Comparison of ENCODE assay signal across 9 mouse cellular contexts in the genomic region with DNA sequence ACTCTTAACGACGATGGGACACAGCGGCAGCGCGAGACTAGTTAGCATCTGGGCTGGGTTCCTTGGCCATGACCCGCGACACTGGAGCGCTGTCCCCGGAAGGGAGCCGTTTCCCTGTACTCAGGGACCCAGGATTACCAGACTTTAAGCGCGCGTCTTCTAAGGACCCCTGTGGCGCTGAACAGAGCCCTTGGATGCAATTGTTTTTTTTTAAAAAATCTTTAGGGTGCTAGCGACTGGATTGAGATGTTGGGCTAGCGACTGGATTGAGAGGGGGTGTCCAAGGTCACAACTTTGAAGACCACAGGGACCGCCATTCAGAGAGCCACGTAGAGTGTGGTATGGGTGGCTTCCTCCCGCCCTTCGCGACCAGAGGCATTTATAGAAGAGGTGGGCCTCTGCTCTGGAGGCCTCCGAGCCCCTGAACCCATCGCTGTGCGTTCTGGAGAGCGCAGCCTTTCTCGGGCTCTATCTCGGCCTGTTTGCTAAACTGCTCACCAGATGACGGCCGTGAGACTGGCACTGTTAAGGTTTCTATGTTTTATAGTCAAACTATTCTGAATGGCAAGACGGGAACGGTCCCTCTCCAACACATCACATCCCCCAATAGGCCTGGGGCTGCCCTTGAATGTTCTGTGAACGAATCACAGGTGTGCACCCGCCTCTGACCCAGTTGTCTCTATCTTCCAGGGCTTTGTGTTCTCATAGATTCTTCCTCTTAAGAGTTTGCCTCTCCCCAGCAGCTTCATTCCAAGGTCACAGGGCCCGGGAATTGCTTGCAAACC. TPM values are rescaled to one million over a fixed set of nuclear protein-coding genes. Genes with fewer than 3 reads are reported as not detected.
DNase-seq lines count a peak whose midpoint lies in the region; ATAC-seq and TF ChIP-seq lines count a peak whose summit lies in the region.
"Had no signal": no experiment of that assay in that cellular context is flagged by ENCODE, and none has a peak within 500 bp of the region (broad histone marks: within the 10 kb centered on the region; RNA-seq: fewer than 3 reads in every experiment).

No protein-coding gene starts in this region.

- peaks cover 3% of the 10 kb centered on the region; the same call in 1 of the 2 replicates for H3K9me3 ChIP-seq in kidney, embryonic 14.5 days (ENCODE audit: control insufficient read depth, low read length)
- H3K9me3 ChIP-seq in forebrain, embryonic 12.5 days, result peaks cover 6% of the 10 kb centered on the region; the same call in 1 of the 2 replicates
- no peaks in the 10 kb centered on the region for H3K9me3 ChIP-seq in limb, embryonic 15.5 days
- H3K9me3 ChIP-seq in stomach, embryonic 14.5 days (ENCODE audit: control insufficient read depth, low read depth, low read length), result 0 out of 2 replicates have a peak, but pooled peaks cover 3% of the 10 kb centered on the region

- H3K4me2 ChIP-seq in kidney, embryonic 14.5 days (replicated peaks; ENCODE audit: low read depth, low read length), result peak overlapping the region; percentile 94
- peak overlapping the region; percentile 97 for H3K4me2 ChIP-seq in forebrain, embryonic 12.5 days
- peak overlapping the region; percentile 97 for H3K4me2 ChIP-seq in limb, embryonic 15.5 days
- peak overlapping the region; percentile 55 for H3K4me2 ChIP-seq in stomach, embryonic 14.5 days (replicated peaks; ENCODE audit: low read depth, low read length)

- no peak for TF ChIP-seq CTCF in bone marrow, adult 2 months (IDR thresholded peaks at IDR 0.05; ENCODE audit: control insufficient read depth, insufficient read depth, low read length)

- no peak for DNase-seq in kidney, adult 11 months
- DNase-seq in frontal cortex, postnatal 36 days (ENCODE audit: low spot score in 2 of 2), result no peak
- DNase-seq in left cerebral cortex, adult 18-20 months (ENCODE audit: low spot score in 2 of 2), result no peak

- H3K4me1 ChIP-seq in kidney, embryonic 14.5 days (ENCODE audit: control insufficient read depth, insufficient read depth, low read length), result peaks cover 19% of the 10 kb centered on the region
- no peaks in the 10 kb centered on the region; the same call in 1 of the 2 replicates for H3K4me1 ChIP-seq in bone marrow, adult 2 months (ENCODE audit: control insufficient read depth, insufficient read depth, low read length)
- peaks cover 26% of the 10 kb centered on the region for H3K4me1 ChIP-seq in forebrain, embryonic 12.5 days
- peaks cover 28% of the 10 kb centered on the region for H3K4me1 ChIP-seq in limb, embryonic 15.5 days
- H3K4me1 ChIP-seq in stomach, embryonic 14.5 days (ENCODE audit: control insufficient read depth, insufficient read depth, low read length), result peaks cover 11% of the 10 kb centered on the region; the same call in 1 of the 2 replicates

- 6% methylated on average over 34 of the region's 34 CpGs for WGBS in kidney, embryonic 14.5 days
- 50% methylated on average over 34 of the region's 34 CpGs for WGBS in bone marrow, adult 2 months
- 5% methylated on average over 34 of the region's 34 CpGs for WGBS in forebrain, embryonic 12.5 days
- 14% methylated on average over 34 of the region's 34 CpGs for WGBS in limb, embryonic 15.5 days
- 14% methylated on average over 34 of the region's 34 CpGs for WGBS in stomach, embryonic 14.5 days

- no peak for TF ChIP-seq POLR2A in bone marrow, adult 2 months (IDR thresholded peaks at IDR 0.05; ENCODE audit: borderline replicate concordance, control insufficient read depth, low read depth, low read length)

- no peaks in the 10 kb centered on the region for H3K27me3 ChIP-seq in kidney, embryonic 14.5 days (ENCODE audit: control insufficient read depth, insufficient read depth, low read length)
- peaks cover 22% of the 10 kb centered on the region for H3K27me3 ChIP-seq in forebrain, embryonic 12.5 days
- peaks cover 14% of the 10 kb centered on the region; the same call in 1 of the 2 replicates for H3K27me3 ChIP-seq in limb, embryonic 15.5 days
- no peaks in the 10 kb centered on the region for H3K27me3 ChIP-seq in stomach, embryonic 14.5 days (ENCODE audit: control insufficient read depth, insufficient read depth, low read length)

- no peaks in the 10 kb centered on the region for H3K36me3 ChIP-seq in kidney, embryonic 14.5 days (ENCODE audit: control insufficient read depth, insufficient read depth, low read length)
- no peaks in the 10 kb centered on the region for H3K36me3 ChIP-seq in forebrain, embryonic 12.5 days (replicated peaks)
- no peaks in the 10 kb centered on the region for H3K36me3 ChIP-seq in limb, embryonic 15.5 days
- no peaks in the 10 kb centered on the region for H3K36me3 ChIP-seq in stomach, embryonic 14.5 days (ENCODE audit: control insufficient read depth, insufficient read depth, low read length)

- peak overlapping the region; percentile 97 for H3K4me3 ChIP-seq in kidney, embryonic 14.5 days (ENCODE audit: low read length)
- peak overlapping the region; percentile 58 for H3K4me3 ChIP-seq in bone marrow, adult 2 months (replicated peaks; ENCODE audit: control insufficient read depth, low read depth, low read length)
- peak overlapping the region; percentile 97 for H3K4me3 ChIP-seq in forebrain, embryonic 12.5 days (replicated peaks)
- H3K4me3 ChIP-seq in limb, embryonic 15.5 days, result peak overlapping the region; percentile 85
- H3K4me3 ChIP-seq in stomach, embryonic 14.5 days (ENCODE audit: low read depth, low read length), result peak overlapping the region; percentile 91

- peak overlapping the region; percentile 100; the same call in 1 of the 2 replicates for H3K27ac ChIP-seq in kidney, embryonic 14.5 days (ENCODE audit: low read depth, low read length)
- no peak overlapping the region; the same call in 1 of the 2 replicates for H3K27ac ChIP-seq in bone marrow, adult 2 months (ENCODE audit: control insufficient read depth, insufficient read depth, low read depth, low read length, poor library complexity)
- H3K27ac ChIP-seq in forebrain, embryonic 12.5 days, result peak overlapping the region; percentile 100; the same call in 1 of the 2 replicates
- peak overlapping the region; percentile 95 for H3K27ac ChIP-seq in limb, embryonic 15.5 days
- peak overlapping the region; percentile 99 for H3K27ac ChIP-seq in stomach, embryonic 14.5 days (ENCODE audit: low read length)

- H3K9ac ChIP-seq in kidney, embryonic 14.5 days (ENCODE audit: low read depth, low read length), result peak overlapping the region; percentile 96
- peak overlapping the region; percentile 98 for H3K9ac ChIP-seq in forebrain, embryonic 12.5 days
- H3K9ac ChIP-seq in limb, embryonic 15.5 days, result peak overlapping the region; percentile 57
- peak overlapping the region; percentile 41 for H3K9ac ChIP-seq in stomach, embryonic 14.5 days (replicated peaks; ENCODE audit: low read depth, low read length)

- no peak for ATAC-seq in kidney, embryonic 14.5 days (ENCODE audit: low FRiP score, low TSS enrichment)
- no peak for ATAC-seq in forebrain, embryonic 12.5 days (ENCODE audit: low FRiP score)
- no peak for ATAC-seq in limb, embryonic 15.5 days (ENCODE audit: insufficient number of reproducible peaks, low FRiP score, low TSS enrichment, low read depth)
- ATAC-seq in stomach, embryonic 14.5 days (ENCODE audit: insufficient number of reproducible peaks, insufficient read depth, low FRiP score, low read depth), result no peak

RNA-seq across cellular contexts. Expression of a gene that starts 0.7 kb away (rescaled TPM):
- 132 and 157 TPM in 2 replicates for polyA plus RNA-seq in kidney, embryonic 14.5 days (2014; fragmentation: Nextera tagmentation; extraction: Ambion mirVana)
- polyA plus RNA-seq in bone marrow, adult 2 months (2011; ENCODE audit: insufficient read depth, insufficient read length, low replicate concordance, missing spikeins), result 1.9 and 33.5 TPM in 2 replicates
- polyA plus RNA-seq in forebrain, embryonic 12.5 days (2016; fragmentation: Nextera tagmentation; extraction: Ambion mirVana), result 133 and 141 TPM in 2 replicates
- 47.4 and 56.3 TPM in 2 replicates for polyA plus RNA-seq in limb, embryonic 15.5 days (2015; fragmentation: Nextera tagmentation; extraction: Ambion mirVana)
- polyA plus RNA-seq in stomach, embryonic 14.5 days (2014; fragmentation: Nextera tagmentation; extraction: Ambion mirVana), result 117 and 120 TPM in 2 replicates
- 10 to 100 TPM; 26.4 to 27.3 TPM for total RNA-seq in left cerebral cortex, adult 18-20 months (2021)

RNA-seq across cellular contexts. Expression of a gene that starts 1.7 kb away (rescaled TPM):
- 62.8 and 133 TPM in 2 replicates for polyA plus RNA-seq in kidney, embryonic 14.5 days (2014; fragmentation: Nextera tagmentation; extraction: Ambion mirVana)
- polyA plus RNA-seq in bone marrow, adult 2 months (2011; ENCODE audit: insufficient read depth, insufficient read length, low replicate concordance, missing spikeins), result 8.2 and 9.0 TPM in 2 replicates
- 78.4 and 89.6 TPM in 2 replicates for polyA plus RNA-seq in forebrain, embryonic 12.5 days (2016; fragmentation: Nextera tagmentation; extraction: Ambion mirVana)
- polyA plus RNA-seq in limb, embryonic 15.5 days (2015; fragmentation: Nextera tagmentation; extraction: Ambion mirVana), result 97.8 and 101 TPM in 2 replicates
- 165 and 169 TPM in 2 replicates for polyA plus RNA-seq in stomach, embryonic 14.5 days (2014; fragmentation: Nextera tagmentation; extraction: Ambion mirVana)
- total RNA-seq in left cerebral cortex, adult 18-20 months (2021), result 10 to 100 TPM; 44.0 to 52.8 TPM
- total RNA-seq: neutrophil, adult 5-6 weeks had no signal

Comparison
In these comparisons a context has a peak if more than half of its experiments do, and no peak if none do; other contexts are left out.
1. H3K9ac ChIP-seq: peak in every context shown above with its lines; median percentile 98 in forebrain, embryonic 12.5 days; 96 in kidney, embryonic 14.5 days; 57 in limb, embryonic 15.5 days; 41 in stomach, embryonic 14.5 days.